Mouse (Mus musculus): ENCODE results near the gene Ccr3. TPM values are rescaled to one million over a fixed set of nuclear protein-coding genes. Genes with fewer than 3 reads are reported as not detected.

Ccr3 gene
- total and polyA plus RNA-seq, 2 experiments from 2014 or later: not detected

DNA sequence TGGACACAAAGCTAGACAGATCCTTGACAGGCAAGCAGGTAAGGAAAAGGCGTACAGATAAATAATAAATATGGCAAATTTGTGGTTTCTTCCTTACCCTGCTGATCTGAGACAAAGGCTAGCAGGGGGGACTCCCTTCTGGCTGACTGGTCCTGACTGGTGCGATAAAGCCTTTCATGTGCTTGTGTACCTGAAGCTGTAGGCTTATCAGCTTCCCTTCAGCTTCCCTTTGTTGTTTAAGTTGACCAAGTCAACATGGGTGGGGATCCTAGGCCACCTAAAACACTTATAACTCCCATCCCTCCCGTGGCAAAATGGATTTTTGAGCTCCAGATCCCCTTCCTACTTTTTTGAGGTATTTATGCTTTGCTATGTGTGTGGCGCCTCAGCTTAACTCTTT lies 39.9 kb upstream of the Ccr3 start:
- no peaks in the 10 kb centered on the region for H3K36me3 ChIP-seq (replicated peaks; ENCODE audit: control insufficient read depth, insufficient read depth, low read length)
- H3K9me3 ChIP-seq (replicated peaks; ENCODE audit: control insufficient read depth, low read length): no peaks in the 10 kb centered on the region
- no peaks in the 10 kb centered on the region for H3K27me3 ChIP-seq (ENCODE audit: control insufficient read depth, insufficient read depth, low read length)
- no peaks in the 10 kb centered on the region for H3K4me1 ChIP-seq (ENCODE audit: control insufficient read depth, insufficient read depth)
- no peak overlapping the region for H3K9ac ChIP-seq (replicated peaks; ENCODE audit: low read depth, low read length)
- DNase-seq (ENCODE audit: low spot score) (no peak), ATAC-seq (ENCODE audit: insufficient read depth, low read depth) (no peak)
- H3K27ac ChIP-seq (ENCODE audit: low read depth): no peak overlapping the region
- 66% methylated on average over 4 of the region's 4 CpGs for WGBS
- H3K4me3 ChIP-seq (ENCODE audit: low read depth, low read length): no peak overlapping the region
- TF ChIP-seq CTCF (IDR thresholded peaks at IDR 0.05; ENCODE audit: low read depth): no peak
- no peak for TF ChIP-seq EP300 (IDR thresholded peaks at IDR 0.05; ENCODE audit: low read depth)
- H3K4me2 ChIP-seq (ENCODE audit: low read depth, low read length): no peak overlapping the region

DNA sequence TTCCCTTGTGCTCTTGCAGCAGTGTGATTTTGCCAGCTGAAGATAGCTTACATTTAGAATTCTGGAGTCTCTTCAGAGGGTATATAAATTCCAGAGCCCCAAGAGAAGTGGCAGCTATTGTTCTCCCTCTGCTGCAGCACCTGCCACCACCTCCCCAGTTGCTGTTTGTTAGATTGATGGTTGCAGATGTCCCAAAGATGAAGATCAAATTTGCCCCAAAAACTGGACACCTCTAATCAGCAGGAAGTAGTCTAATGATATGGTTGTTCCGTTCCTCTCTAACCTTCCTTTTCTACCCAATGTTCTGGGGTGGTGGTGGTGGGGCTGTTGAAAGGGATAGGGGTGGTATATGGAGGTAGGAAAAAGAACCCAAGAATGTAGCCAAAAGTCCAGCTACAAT lies 39.1 kb upstream of the Ccr3 start:
- H3K9ac ChIP-seq (replicated peaks; ENCODE audit: low read depth, low read length): no peak overlapping the region
- no peak overlapping the region for H3K27ac ChIP-seq (ENCODE audit: low read depth)
- TF ChIP-seq EP300 (IDR thresholded peaks at IDR 0.05; ENCODE audit: low read depth) (no peak), CTCF (IDR thresholded peaks at IDR 0.05; ENCODE audit: low read depth) (no peak)
- H3K4me2 ChIP-seq (ENCODE audit: low read depth, low read length): no peak overlapping the region
- 55% methylated on average over 1 of the region's 1 CpGs for WGBS
- H3K27me3 ChIP-seq (ENCODE audit: control insufficient read depth, insufficient read depth, low read length): no peaks in the 10 kb centered on the region
- H3K36me3 ChIP-seq (replicated peaks; ENCODE audit: control insufficient read depth, insufficient read depth, low read length): no peaks in the 10 kb centered on the region
- no peak for ATAC-seq (ENCODE audit: insufficient read depth, low read depth)
- no peaks in the 10 kb centered on the region for H3K4me1 ChIP-seq (ENCODE audit: control insufficient read depth, insufficient read depth)
- H3K4me3 ChIP-seq (ENCODE audit: low read depth, low read length): no peak overlapping the region
- no peaks in the 10 kb centered on the region for H3K9me3 ChIP-seq (replicated peaks; ENCODE audit: control insufficient read depth, low read length)
- DNase-seq (ENCODE audit: low spot score): no peak

DNA sequence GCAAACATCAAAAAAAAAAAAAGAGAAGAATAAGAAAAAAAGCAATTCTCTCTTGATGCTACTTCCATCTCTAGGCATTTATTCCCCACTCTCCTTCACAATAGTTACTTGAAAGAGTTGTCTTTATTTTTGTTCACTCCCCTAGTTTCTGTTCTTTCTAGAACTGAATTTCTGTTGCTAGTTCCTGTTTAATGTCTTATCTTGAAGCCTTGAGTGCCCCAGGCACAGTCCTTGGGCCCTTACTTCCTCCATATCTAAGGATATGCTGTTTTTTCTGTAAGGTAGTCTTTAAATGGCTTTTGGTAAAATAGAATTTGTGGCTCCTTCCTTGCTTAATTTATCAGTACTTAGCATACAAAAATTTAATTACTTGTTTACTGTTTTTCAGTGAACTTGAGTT lies 36.8 kb upstream of the Ccr3 start:
- H3K9ac ChIP-seq (replicated peaks; ENCODE audit: low read depth, low read length): no peak overlapping the region
- no peaks in the 10 kb centered on the region for H3K27me3 ChIP-seq (ENCODE audit: control insufficient read depth, insufficient read depth, low read length)
- H3K9me3 ChIP-seq (replicated peaks; ENCODE audit: control insufficient read depth, low read length): no peaks in the 10 kb centered on the region
- no peak overlapping the region for H3K4me3 ChIP-seq (ENCODE audit: low read depth, low read length)
- no peaks in the 10 kb centered on the region for H3K36me3 ChIP-seq (replicated peaks; ENCODE audit: control insufficient read depth, insufficient read depth, low read length)
- H3K4me2 ChIP-seq (ENCODE audit: low read depth, low read length): no peak overlapping the region
- TF ChIP-seq EP300 (IDR thresholded peaks at IDR 0.05; ENCODE audit: low read depth): no peak
- TF ChIP-seq CTCF (IDR thresholded peaks at IDR 0.05; ENCODE audit: low read depth): no peak
- no peaks in the 10 kb centered on the region for H3K4me1 ChIP-seq (ENCODE audit: control insufficient read depth, insufficient read depth)
- H3K27ac ChIP-seq (ENCODE audit: low read depth): no peak overlapping the region
- no peak for DNase-seq (ENCODE audit: low spot score)
- no peak for ATAC-seq (ENCODE audit: insufficient read depth, low read depth)

DNA sequence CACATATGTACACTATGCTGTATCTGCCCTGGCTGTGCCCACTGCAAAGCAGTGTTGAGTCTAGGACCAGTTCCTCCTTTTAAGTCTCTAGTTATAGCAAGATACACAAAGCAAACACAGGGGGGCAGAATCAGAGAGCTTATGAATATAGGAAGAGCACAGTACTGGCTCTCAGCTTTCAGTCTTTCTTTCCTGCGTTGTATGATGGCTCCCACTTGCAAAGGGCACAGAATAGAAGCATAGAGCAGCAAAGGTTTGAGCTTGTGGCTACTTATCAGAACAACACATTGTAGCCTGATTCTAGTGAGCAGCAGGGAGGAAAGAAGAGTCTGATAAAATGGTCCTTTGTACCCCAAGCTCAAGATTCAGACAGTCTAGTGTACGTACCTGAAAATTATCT lies 35.6 kb upstream of the Ccr3 start:
- Histone ChIP-seq H3K27me3 (ENCODE audit: control insufficient read depth, insufficient read depth, low read length) (no peaks in the 10 kb centered on the region), H3K4me1 (ENCODE audit: control insufficient read depth, insufficient read depth) (no peaks in the 10 kb centered on the region), H3K9me3 (replicated peaks; ENCODE audit: control insufficient read depth, low read length) (no peaks in the 10 kb centered on the region), H3K36me3 (replicated peaks; ENCODE audit: control insufficient read depth, insufficient read depth, low read length) (no peaks in the 10 kb centered on the region), H3K27ac (ENCODE audit: low read depth) (no peak overlapping the region), H3K4me3 (ENCODE audit: low read depth, low read length) (no peak overlapping the region), H3K9ac (replicated peaks; ENCODE audit: low read depth, low read length) (no peak overlapping the region), H3K4me2 (ENCODE audit: low read depth, low read length) (no peak overlapping the region)
- TF ChIP-seq EP300 (IDR thresholded peaks at IDR 0.05; ENCODE audit: low read depth) (no peak), CTCF (IDR thresholded peaks at IDR 0.05; ENCODE audit: low read depth) (peak; percentile 23)
- ATAC-seq (ENCODE audit: insufficient read depth, low read depth): no peak
- DNase-seq (ENCODE audit: low spot score): no peak
- 60% methylated on average over 2 of the region's 2 CpGs for WGBS

- ATAC-seq (ENCODE audit: insufficient read depth, low read depth): no peak
- no peak overlapping the region for H3K27ac ChIP-seq (ENCODE audit: low read depth)
- 60% methylated on average over 3 of the region's 3 CpGs for WGBS
- no peaks in the 10 kb centered on the region for H3K36me3 ChIP-seq (replicated peaks; ENCODE audit: control insufficient read depth, insufficient read depth, low read length)
- no peak for DNase-seq (ENCODE audit: low spot score)
- no peaks in the 10 kb centered on the region for H3K9me3 ChIP-seq (replicated peaks; ENCODE audit: control insufficient read depth, low read length)
- no peak overlapping the region for H3K4me3 ChIP-seq (ENCODE audit: low read depth, low read length)
- H3K4me2 ChIP-seq (ENCODE audit: low read depth, low read length): no peak overlapping the region
- no peak for TF ChIP-seq EP300 (IDR thresholded peaks at IDR 0.05; ENCODE audit: low read depth)
- no peak overlapping the region for H3K9ac ChIP-seq (replicated peaks; ENCODE audit: low read depth, low read length)
- no peaks in the 10 kb centered on the region for H3K27me3 ChIP-seq (ENCODE audit: control insufficient read depth, insufficient read depth, low read length)
- H3K4me1 ChIP-seq (ENCODE audit: control insufficient read depth, insufficient read depth): no peaks in the 10 kb centered on the region
Measured at GRCm38 (mm10) chr9:123989671-123990070, 32.1 kb upstream of the Ccr3 start.

GRCm38 (mm10) chr9:123991312-123991906 lies 30.4 kb upstream of the Ccr3 start:
- Histone ChIP-seq H3K27me3 (ENCODE audit: control insufficient read depth, insufficient read depth, low read length) (no peaks in the 10 kb centered on the region), H3K4me1 (ENCODE audit: control insufficient read depth, insufficient read depth) (no peaks in the 10 kb centered on the region), H3K36me3 (replicated peaks; ENCODE audit: control insufficient read depth, insufficient read depth, low read length) (no peaks in the 10 kb centered on the region), H3K4me3 (ENCODE audit: low read depth, low read length) (no peak overlapping the region), H3K4me2 (ENCODE audit: low read depth, low read length) (no peak overlapping the region), H3K9me3 (replicated peaks; ENCODE audit: control insufficient read depth, low read length) (no peaks in the 10 kb centered on the region), H3K27ac (ENCODE audit: low read depth) (no peak overlapping the region), H3K9ac (replicated peaks; ENCODE audit: low read depth, low read length) (no peak overlapping the region)
- ATAC-seq (ENCODE audit: insufficient read depth, low read depth) (no peak), DNase-seq (ENCODE audit: low spot score) (no peak)
- TF ChIP-seq CTCF (IDR thresholded peaks at IDR 0.05; ENCODE audit: low read depth) (no peak), EP300 (IDR thresholded peaks at IDR 0.05; ENCODE audit: low read depth) (no peak)
- WGBS: 20% methylated on average over 1 of the region's 1 CpGs
